Mouse (Mus musculus): ENCODE data around the gene Sgpp2.

The Sgpp2 gene

GRCm38 (mm10) chr1:78452544-78452943 lies 142.4 kb downstream of the Sgpp2 start:
- no peak for DNase-seq

- DNase-seq: no peak
Measured at GRCm38 (mm10) chr1:78453886-78454285, 143.7 kb downstream of the Sgpp2 start.

DNA sequence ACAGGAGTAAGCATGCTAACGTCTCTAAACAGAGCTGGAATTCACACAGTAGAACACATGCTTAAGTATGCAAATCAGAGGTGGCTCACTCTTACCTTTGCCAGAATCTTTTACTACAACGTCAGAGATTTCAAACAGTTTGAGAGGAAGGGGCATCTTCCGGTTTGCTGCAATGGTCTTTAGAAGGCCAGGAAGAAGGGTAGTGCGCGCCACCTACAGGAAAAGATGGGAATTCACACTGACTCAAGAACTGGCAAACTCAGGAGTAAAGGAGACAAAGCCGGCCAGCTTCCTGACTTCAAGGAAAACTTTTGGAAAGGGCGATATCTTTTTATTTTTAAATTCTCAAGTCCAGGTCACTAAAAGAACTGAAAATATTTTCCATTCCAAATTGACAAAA lies 144.5 kb downstream of the Sgpp2 start:
- DNase-seq: peak; percentile 26 to 43
